Mouse (Mus musculus) stomach, postnatal 0 days (tissue): ENCODE data around the gene Iqcn.

ENCODE experiments used
- CTCF ChIP-seq: IDR thresholded peaks from 2 replicates; pipeline ENCODE4 v1.5.1; 2016; ENCODE audit warnings: antibody characterized with exemption, low read depth, mild to moderate bottlenecking, moderate library complexity
- EP300 ChIP-seq: optimal IDR thresholded peaks from 2 replicates; pipeline ENCODE3; 2016; ENCODE audit warnings: antibody characterized with exemption

DNA sequence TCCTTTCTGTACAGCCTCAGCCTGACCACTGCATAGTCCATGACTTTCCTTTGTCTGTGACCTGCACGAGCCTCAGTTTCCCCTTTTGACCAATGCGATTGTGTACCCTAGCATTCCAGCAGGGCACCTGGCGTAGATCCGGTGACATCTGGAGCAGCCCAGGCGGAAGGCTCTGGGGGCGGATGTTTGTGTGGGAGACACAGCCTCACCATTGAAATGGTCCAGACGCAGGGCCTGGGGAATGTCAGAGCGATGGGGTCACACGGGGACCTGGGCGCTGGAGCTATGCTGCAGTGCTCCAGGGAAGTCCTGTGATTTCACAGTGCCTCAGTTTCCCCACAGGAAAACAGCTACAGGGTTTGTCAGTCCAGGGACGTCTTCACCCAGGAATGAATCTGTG, 38.9 kb downstream of the Iqcn start:
- TF ChIP-seq CTCF, result no peak
- TF ChIP-seq EP300, result no peak
